Mouse (Mus musculus): ENCODE results near the gene Arhgap35. TPM values are rescaled to one million over a fixed set of nuclear protein-coding genes. Genes with fewer than 3 reads are reported as not detected.

The Arhgap35 gene
- total RNA-seq, 4 experiments from 2014 or later = 121 to 138 (median 127) TPM

DNA sequence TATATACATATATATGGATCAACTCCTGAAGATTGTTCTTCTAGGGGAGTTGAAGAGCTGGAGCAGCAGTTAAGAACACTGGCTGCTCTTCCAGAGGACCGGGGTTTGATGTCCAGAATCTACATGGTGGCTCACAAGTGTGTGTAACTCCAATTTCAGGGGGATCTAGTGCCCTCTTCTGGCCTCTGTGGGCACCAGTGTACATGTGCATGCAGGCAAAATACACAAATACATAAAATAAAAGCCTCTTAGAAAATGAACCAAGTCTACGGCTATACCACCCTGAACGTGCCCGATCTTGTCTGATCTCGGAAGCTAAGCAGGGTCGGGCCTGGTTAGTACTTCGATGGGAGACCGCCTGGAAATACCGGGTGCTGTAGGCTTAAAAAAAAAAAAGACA, 143.2 kb downstream of the Arhgap35 start:
- no peak for DNase-seq (ENCODE audit: low spot score in 2 of 2)

GRCm38 (mm10) chr7:16468115-16468514, 146.7 kb downstream of the Arhgap35 start:
- DNase-seq (ENCODE audit: low spot score in 2 of 2) = no peak

- no peak for DNase-seq (ENCODE audit: low spot score in 2 of 2)
Observed at GRCm38 (mm10) chr7:16466565-16466964, 148.2 kb downstream of the Arhgap35 start.

DNA sequence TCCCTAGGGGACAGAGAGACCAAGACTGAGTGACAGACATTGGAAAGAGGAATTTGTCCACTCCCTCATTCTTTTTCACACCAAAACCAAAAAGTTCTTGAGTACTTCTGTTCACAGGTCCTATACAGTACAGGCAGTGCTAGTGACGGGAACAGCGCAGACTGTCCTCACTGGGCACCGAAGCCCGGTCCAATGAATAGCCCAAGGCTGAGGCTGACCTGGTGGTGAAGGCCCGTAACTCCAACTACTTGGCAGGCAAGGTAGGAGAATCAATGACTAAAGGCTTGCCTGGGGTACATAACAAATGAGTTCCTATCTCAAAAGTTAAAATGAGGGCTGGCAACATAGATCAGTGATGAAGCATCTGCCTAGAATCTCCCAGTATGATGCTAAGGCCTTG, 149.2 kb downstream of the Arhgap35 start:
- DNase-seq (ENCODE audit: low spot score in 2 of 2) = no peak

GRCm38 (mm10) chr7:16465160-16465559, 149.6 kb downstream of the Arhgap35 start:
- peak in 1 of 2 experiments; percentile 51 for DNase-seq (ENCODE audit: low spot score in 2 of 2)

DNA sequence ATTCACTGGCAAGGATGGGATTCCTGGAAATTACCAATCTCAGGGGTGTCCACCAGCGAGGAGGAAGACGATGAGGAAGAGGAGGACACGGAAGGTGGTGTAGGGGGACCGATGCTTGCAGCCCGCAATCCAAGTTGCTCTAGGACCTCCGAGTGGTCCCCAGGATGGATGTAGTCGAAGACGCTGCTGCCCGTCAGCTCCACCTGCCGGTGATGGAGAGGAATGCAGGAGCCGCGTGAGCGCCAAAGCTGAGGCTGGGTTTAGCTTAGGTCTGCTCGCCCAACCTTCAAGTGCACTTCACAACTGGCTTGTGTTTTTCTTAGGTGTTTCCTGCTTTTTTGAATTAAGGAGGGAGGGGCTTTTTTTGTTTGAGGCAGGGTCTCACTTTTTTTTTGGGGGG, 151.6 kb downstream of the Arhgap35 start:
- DNase-seq (ENCODE audit: low spot score in 2 of 2) = peak in 1 of 2 experiments; percentile 73

GRCm38 (mm10) chr7:16461705-16462104, 153.1 kb downstream of the Arhgap35 start:
- no peak for DNase-seq (ENCODE audit: low spot score in 2 of 2)

DNA sequence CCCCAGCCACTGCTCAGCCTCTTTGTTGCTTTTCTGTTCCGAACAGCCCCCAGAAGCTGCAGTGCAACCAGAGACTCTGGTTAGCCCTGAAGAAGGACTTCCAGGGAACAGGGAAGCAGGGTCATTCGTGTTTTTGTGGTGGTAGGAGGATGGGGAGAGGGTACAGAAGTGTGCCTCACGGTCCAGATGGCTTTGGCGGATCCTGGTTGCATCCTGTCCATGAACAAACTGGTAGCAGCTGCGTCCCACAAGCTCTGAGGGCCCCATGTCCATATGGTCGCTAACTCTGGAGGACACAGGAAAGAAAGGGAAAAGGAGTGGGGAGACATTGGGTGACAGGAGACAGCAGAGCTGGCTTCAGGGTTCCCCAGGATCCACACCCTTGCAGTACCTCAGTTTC, 153.6 kb downstream of the Arhgap35 start:
- no peak for DNase-seq (ENCODE audit: low spot score in 2 of 2)

- DNase-seq (ENCODE audit: low spot score in 2 of 2) = no peak
Observed at GRCm38 (mm10) chr7:16460566-16460965, 154.2 kb downstream of the Arhgap35 start.

DNA sequence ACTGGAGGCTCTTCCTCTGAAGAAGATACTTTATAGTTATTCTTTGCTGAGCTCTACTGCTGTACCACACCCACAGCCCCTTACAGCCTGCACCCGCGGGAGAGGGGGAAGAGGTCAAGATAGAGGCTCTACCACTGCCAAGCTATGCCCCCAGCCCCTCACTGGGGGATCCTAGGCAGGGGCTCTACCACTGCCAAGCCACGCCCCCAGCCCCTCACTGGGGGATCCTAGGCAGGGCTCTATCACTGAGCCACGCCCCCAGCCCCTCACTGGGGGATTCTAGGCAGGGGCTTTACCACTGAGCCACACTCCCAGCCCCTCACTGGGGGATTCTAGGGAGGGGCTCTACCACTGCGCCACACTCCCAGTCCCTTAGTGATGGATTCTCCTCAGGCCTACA, 158.5 kb downstream of the Arhgap35 start:
- no peak for DNase-seq (ENCODE audit: low spot score in 2 of 2)

DNA sequence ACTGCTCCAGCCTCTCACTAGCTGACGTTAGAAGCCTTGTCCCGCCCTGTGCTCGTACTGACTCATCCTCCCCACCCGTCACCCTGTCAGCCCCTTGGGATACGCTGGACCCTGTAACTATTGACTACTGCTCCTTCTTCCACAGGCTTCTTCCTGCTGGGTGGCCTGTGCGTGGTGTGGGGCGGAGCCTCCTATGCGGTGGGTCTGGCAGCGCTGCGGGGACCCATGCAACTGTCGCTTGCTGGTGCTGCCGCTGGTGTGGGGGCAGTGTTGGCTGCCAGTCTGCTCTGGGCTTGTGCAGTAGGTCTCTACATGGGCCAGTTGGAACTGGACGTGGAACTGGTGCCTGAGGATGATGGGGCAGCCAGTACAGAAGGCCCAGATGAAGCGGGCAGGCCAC, 159.8 kb downstream of the Arhgap35 start:
- no peak for DNase-seq (ENCODE audit: low spot score in 2 of 2)

- DNase-seq (ENCODE audit: low spot score in 2 of 2) = peak; percentile 32 to 50
Observed at GRCm38 (mm10) chr7:16453118-16453711, 161.6 kb downstream of the Arhgap35 start.

DNA sequence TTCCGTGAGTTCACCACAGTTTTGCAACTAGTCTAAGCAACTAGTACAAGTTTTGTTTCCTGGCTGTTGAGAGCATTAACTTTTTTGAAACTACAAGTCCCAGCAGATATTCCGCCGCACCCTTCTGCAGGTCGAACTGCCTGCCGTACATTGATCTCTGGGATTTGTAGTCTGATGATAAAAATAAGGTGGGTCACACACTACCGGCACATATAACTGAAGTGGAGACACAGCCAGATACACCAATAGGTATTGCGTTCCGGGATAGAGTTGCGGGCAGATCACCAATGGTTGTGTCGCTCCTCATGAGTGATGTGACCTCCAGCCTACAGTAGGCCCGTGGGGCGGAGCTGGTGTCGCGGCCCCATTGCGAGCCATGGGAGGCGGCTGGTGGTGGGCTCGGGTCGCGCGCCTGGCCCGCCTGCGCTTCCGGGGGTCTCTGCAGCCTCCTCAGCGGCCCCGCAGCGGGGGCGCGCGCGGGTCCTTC, 162.2 kb downstream of the Arhgap35 start, which contains the start of gene Tmem160:
Gene Tmem160 (plus strand): TSS at position 193 of the 487 bp plus-strand sequence.
- DNase-seq (ENCODE audit: low spot score in 2 of 2) = peak; percentile 69 to 95

DNA sequence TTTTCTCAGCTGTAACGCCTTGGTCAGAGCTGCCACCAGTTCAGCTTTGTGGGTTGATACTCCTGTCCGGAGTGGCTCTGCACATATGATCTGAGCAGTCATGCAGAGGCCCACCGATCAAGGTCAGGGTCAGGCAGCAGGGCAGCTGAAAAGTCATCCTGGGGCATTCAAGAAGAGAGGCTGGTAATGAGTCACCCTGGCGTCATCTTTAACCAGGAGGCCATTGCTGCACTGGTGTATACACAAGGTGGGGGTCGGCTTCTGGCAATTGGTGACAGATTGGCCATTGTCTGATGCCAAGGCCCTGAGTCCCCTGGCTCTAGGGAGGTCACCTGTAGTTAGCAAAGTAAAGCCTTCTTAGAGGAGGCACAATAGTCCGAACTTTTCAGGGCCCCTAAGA, 163.1 kb downstream of the Arhgap35 start:
- no peak for DNase-seq (ENCODE audit: low spot score in 2 of 2)

Other genes with a start within 250 kb of the Arhgap35 start
- gene Sae1, start 227.2 kb downstream of the Arhgap35 start, total RNA-seq (2022) = 100 to 1,000 TPM in 3 of 4 experiments, 10 to 100 TPM in 1; 92.2 to 108 (median 105) TPM
- gene Zc3h4, start 214.1 kb downstream of the Arhgap35 start, total RNA-seq (2022) = 10 to 100 TPM; 48.3 to 56.6 (median 52.4) TPM
- 10 to 100 TPM; 53.3 to 81.3 (median 69.6) TPM for gene Tmem160, start 162.2 kb downstream of the Arhgap35 start, total RNA-seq (2022)
- 10 to 100 TPM in 2 of 4 experiments, 1 to 10 TPM in 2; 8.8 to 10.4 (median 9.9) TPM for gene Npas1, start 137.3 kb downstream of the Arhgap35 start, total RNA-seq (2022)
- not detected for gene Ceacam15, start 60.7 kb upstream of the Arhgap35 start, total RNA-seq (2022)
- under 1 TPM in 2 of 4 experiments, not detected in 2; 0.23 to 0.28 TPM for gene Ceacam9, start 106.9 kb upstream of the Arhgap35 start, total RNA-seq (2022)
- gene Ap2s1, start 123.4 kb upstream of the Arhgap35 start, total RNA-seq (2022) = 100 to 1,000 TPM; 244 to 255 (median 248) TPM
- 1 to 10 TPM; 4.3 to 7.4 (median 7.0) TPM for gene Slc1a5, start 166.3 kb upstream of the Arhgap35 start, total RNA-seq (2022)
- 100 to 1,000 TPM; 205 to 269 (median 250) TPM for gene Strn4, start 200.9 kb upstream of the Arhgap35 start, total RNA-seq (2022)
- gene Fkrp, start 201.7 kb upstream of the Arhgap35 start, total RNA-seq (2022) = 10 to 100 TPM; 49.6 to 68.2 (median 56.9) TPM
- 1 to 10 TPM; 4.2 to 6.8 (median 5.5) TPM for gene Prkd2, start 227.9 kb upstream of the Arhgap35 start, total RNA-seq (2022)

All from left cerebral cortex, adult 8-10 months (tissue).